Mouse (Mus musculus): Measurements from ENCODE around the gene Sv2c.

Sv2c gene

GRCm38 (mm10) chr13:96052755-96053154 is 79.6 kb downstream of the Sv2c start:
- DNase-seq (ENCODE audit: low read depth, low spot score) = no peak

GRCm38 (mm10) chr13:96045396-96045795 is 87.0 kb downstream of the Sv2c start:
- DNase-seq (ENCODE audit: low read depth, low spot score) = peak; percentile 7

- DNase-seq (ENCODE audit: low read depth, low spot score) = no peak
Observed at GRCm38 (mm10) chr13:96040275-96041042, 91.9 kb downstream of the Sv2c start.

- no peak for DNase-seq (ENCODE audit: low read depth, low spot score)
Observed at GRCm38 (mm10) chr13:96039536-96039935, 92.8 kb downstream of the Sv2c start.

- peak; percentile 64 for DNase-seq (ENCODE audit: low read depth, low spot score)
Observed at GRCm38 (mm10) chr13:96030368-96031223, 101.8 kb downstream of the Sv2c start.

- DNase-seq (ENCODE audit: low read depth, low spot score) = peak; percentile 0
Observed at GRCm38 (mm10) chr13:96023858-96024257, 108.5 kb downstream of the Sv2c start.

GRCm38 (mm10) chr13:96015516-96015915 is 116.9 kb downstream of the Sv2c start:
- no peak for DNase-seq (ENCODE audit: low read depth, low spot score)

GRCm38 (mm10) chr13:96010861-96011511 is 121.4 kb downstream of the Sv2c start:
- peak; percentile 13 for DNase-seq (ENCODE audit: low read depth, low spot score)

- no peak for DNase-seq (ENCODE audit: low read depth, low spot score)
Observed at GRCm38 (mm10) chr13:96008975-96009374, 123.4 kb downstream of the Sv2c start.

GRCm38 (mm10) chr13:96008154-96008553 is 124.2 kb downstream of the Sv2c start:
- DNase-seq (ENCODE audit: low read depth, low spot score) = no peak

GRCm38 (mm10) chr13:96003539-96003938 is 128.8 kb downstream of the Sv2c start:
- DNase-seq (ENCODE audit: low read depth, low spot score) = no peak

GRCm38 (mm10) chr13:96002475-96002874 is 129.9 kb downstream of the Sv2c start:
- DNase-seq (ENCODE audit: low read depth, low spot score) = peak; percentile 21

- no peak for DNase-seq (ENCODE audit: low read depth, low spot score)
Observed at GRCm38 (mm10) chr13:95999396-95999795, 133.0 kb downstream of the Sv2c start.

GRCm38 (mm10) chr13:95997294-95997693 is 135.1 kb downstream of the Sv2c start:
- no peak for DNase-seq (ENCODE audit: low read depth, low spot score)

- peak; percentile 80 for DNase-seq (ENCODE audit: low read depth, low spot score)
Observed at GRCm38 (mm10) chr13:95994705-95995703, 137.4 kb downstream of the Sv2c start.

GRCm38 (mm10) chr13:95988181-95988580 is 144.2 kb downstream of the Sv2c start:
- no peak for DNase-seq (ENCODE audit: low read depth, low spot score)

- DNase-seq (ENCODE audit: low read depth, low spot score) = no peak
Observed at GRCm38 (mm10) chr13:95987147-95987546, 145.2 kb downstream of the Sv2c start.

GRCm38 (mm10) chr13:95986375-95986774 is 146.0 kb downstream of the Sv2c start:
- DNase-seq (ENCODE audit: low read depth, low spot score) = peak; percentile 40

GRCm38 (mm10) chr13:95975225-95975624 is 157.2 kb downstream of the Sv2c start:
- no peak for DNase-seq (ENCODE audit: low read depth, low spot score)

- DNase-seq (ENCODE audit: low read depth, low spot score) = no peak
Observed at GRCm38 (mm10) chr13:95974106-95974505, 158.3 kb downstream of the Sv2c start.
